Comparison of ENCODE assay signal across 8 mouse cellular contexts in the genomic region with DNA sequence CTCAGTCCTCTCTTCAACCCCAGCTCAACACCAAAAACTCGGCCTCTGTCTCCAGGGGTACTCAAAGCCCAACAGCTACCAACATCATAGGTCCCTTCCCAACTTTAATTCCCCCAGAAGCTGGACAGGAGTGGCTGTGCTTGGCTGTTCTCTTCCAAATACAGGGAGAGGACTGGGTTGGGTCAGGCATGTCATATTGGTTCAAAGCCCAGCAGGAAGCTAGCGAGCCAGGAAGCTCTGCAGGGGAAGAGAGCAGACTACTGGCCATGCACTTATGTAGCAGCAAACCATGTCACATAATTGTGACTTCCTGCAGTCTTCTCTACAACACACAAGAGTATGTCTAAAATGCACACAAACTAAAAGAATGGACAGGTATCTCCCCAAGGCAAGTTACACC. TPM values are rescaled to one million over a fixed set of nuclear protein-coding genes. Genes with fewer than 3 reads are reported as not detected.
A peak's percentile ranks its signal among the peaks of the same experiment; 100 is the strongest.
DNase-seq lines count a peak whose midpoint lies in the region; ATAC-seq and TF ChIP-seq lines count a peak whose summit lies in the region.

No protein-coding gene starts in this region.

- H3K27ac ChIP-seq in kidney, adult 2 months (ENCODE audit: insufficient read depth, low read depth, low read length), result peak overlapping the region; percentile 82
- no peak overlapping the region for H3K27ac ChIP-seq in kidney, embryonic 16.5 days (ENCODE audit: low read length)
- peak overlapping the region; percentile 44; the same call in 1 of the 2 replicates for H3K27ac ChIP-seq in spleen, adult 2 months (ENCODE audit: insufficient read depth, low read length)
- H3K27ac ChIP-seq in macrophage, result peak overlapping the region; percentile 75
- no peak overlapping the region for H3K27ac ChIP-seq in midbrain, embryonic 15.5 days

- no peak overlapping the region for H3K4me3 ChIP-seq in kidney, adult 2 months (ENCODE audit: insufficient read depth, low read depth, low read length)
- no peak overlapping the region for H3K4me3 ChIP-seq in kidney, embryonic 16.5 days (ENCODE audit: low read length)
- H3K4me3 ChIP-seq in spleen, adult 2 months (ENCODE audit: extremely low read depth, insufficient read depth, insufficient read length), result no peak overlapping the region
- no peak overlapping the region for H3K4me3 ChIP-seq in macrophage (ENCODE audit: inconsistent target)
- no peak overlapping the region for H3K4me3 ChIP-seq in midbrain, embryonic 15.5 days

- no peak for TF ChIP-seq POLR2A in kidney, adult 2 months (IDR thresholded peaks at IDR 0.05; ENCODE audit: low read depth, low read length)
- no peak for TF ChIP-seq POLR2A in spleen, adult 2 months (IDR thresholded peaks at IDR 0.05; ENCODE audit: low read depth, low read length)

- WGBS in kidney, adult 2 months, result 62% methylated on average over 2 of the region's 2 CpGs
- WGBS in kidney, embryonic 16.5 days, result 84% methylated on average over 2 of the region's 2 CpGs
- 68% methylated on average over 2 of the region's 2 CpGs for WGBS in spleen, adult 2 months
- WGBS in macrophage (ENCODE audit: missing documents), result 100% methylated on average over 2 of the region's 2 CpGs
- WGBS in midbrain, embryonic 15.5 days, result 82% methylated on average over 2 of the region's 2 CpGs

- H3K4me2 ChIP-seq in kidney, embryonic 16.5 days (replicated peaks; ENCODE audit: low read depth, low read length), result no peak overlapping the region
- H3K4me2 ChIP-seq in midbrain, embryonic 15.5 days, result no peak overlapping the region

- H3K4me1 ChIP-seq in kidney, adult 2 months (ENCODE audit: control insufficient read depth, insufficient read depth, low read length), result peaks cover 74% of the 10 kb centered on the region
- peaks cover 45% of the 10 kb centered on the region for H3K4me1 ChIP-seq in kidney, embryonic 16.5 days (ENCODE audit: insufficient read depth, low read length)
- H3K4me1 ChIP-seq in spleen, adult 2 months (ENCODE audit: control insufficient read depth, insufficient read depth, insufficient read length), result peaks cover 48% of the 10 kb centered on the region; the same call in 1 of the 2 replicates
- peaks cover 17% of the 10 kb centered on the region for H3K4me1 ChIP-seq in midbrain, embryonic 15.5 days

- no peaks in the 10 kb centered on the region for H3K36me3 ChIP-seq in kidney, adult 2 months (ENCODE audit: control insufficient read depth, insufficient read depth, low read length)
- no peaks in the 10 kb centered on the region for H3K36me3 ChIP-seq in kidney, embryonic 16.5 days (ENCODE audit: insufficient read depth, low read length)
- H3K36me3 ChIP-seq in spleen, adult 2 months (ENCODE audit: control insufficient read depth, insufficient read depth, low read length), result no peaks in the 10 kb centered on the region
- H3K36me3 ChIP-seq in macrophage (ENCODE audit: inconsistent target), result no peaks in the 10 kb centered on the region
- H3K36me3 ChIP-seq in midbrain, embryonic 15.5 days (replicated peaks), result no peaks in the 10 kb centered on the region

- H3K9ac ChIP-seq in kidney, embryonic 16.5 days (replicated peaks; ENCODE audit: low read length), result no peak overlapping the region
- H3K9ac ChIP-seq in midbrain, embryonic 15.5 days, result no peak overlapping the region

- no peak for ATAC-seq in kidney, embryonic 16.5 days (ENCODE audit: low FRiP score, low TSS enrichment)
- ATAC-seq in midbrain, embryonic 15.5 days (replicated peaks), result no peak

- 0 out of 2 replicates have a peak, but pooled peaks have one; percentile 19 for TF ChIP-seq CTCF in kidney, adult 2 months (conservative IDR thresholded peaks at IDR 0.05; ENCODE audit: insufficient read depth, insufficient read length, low read depth, low read length)
- no peak for TF ChIP-seq CTCF in spleen, adult 2 months (IDR thresholded peaks at IDR 0.05; ENCODE audit: extremely low read depth, insufficient read depth, insufficient read length, insufficient replicate concordance)

- no peaks in the 10 kb centered on the region for H3K27me3 ChIP-seq in kidney, adult 2 months (replicated peaks; ENCODE audit: control insufficient read depth, insufficient read depth, low read length)
- H3K27me3 ChIP-seq in kidney, embryonic 16.5 days (ENCODE audit: insufficient read depth, low read length), result no peaks in the 10 kb centered on the region
- H3K27me3 ChIP-seq in spleen, adult 2 months (ENCODE audit: control insufficient read depth, insufficient read depth, low read length), result no peaks in the 10 kb centered on the region
- no peaks in the 10 kb centered on the region for H3K27me3 ChIP-seq in midbrain, embryonic 15.5 days (replicated peaks)

- no peaks in the 10 kb centered on the region for H3K9me3 ChIP-seq in kidney, embryonic 16.5 days (ENCODE audit: low read length)
- no peaks in the 10 kb centered on the region for H3K9me3 ChIP-seq in midbrain, embryonic 15.5 days

- peaks cover 100% of the 10 kb centered on the region for H3K79me2 ChIP-seq in macrophage (ENCODE audit: inconsistent target)

- peak; percentile 14 to 20 for DNase-seq in cerebellum, postnatal 14 days
- DNase-seq in cerebellum, adult 9-10 months, result no peak
- DNase-seq in kidney, adult 2 months, result peak; percentile 59
- no peak for DNase-seq in spleen, adult 2 months (ENCODE audit: low read depth in 1 of 2, low spot score in 2 of 2)
- DNase-seq in spleen, postnatal 10 days (ENCODE audit: low spot score in 2 of 2), result no peak

RNA-seq across cellular contexts. Expression of gene Fam53b, which starts 11.6 kb away (rescaled TPM):
- 29.3 and 31.1 TPM in 2 replicates for polyA plus RNA-seq in kidney, adult 2 months (2012; rRNA removed)
- 22.5 and 23.3 TPM in 2 replicates for polyA plus RNA-seq in kidney, embryonic 16.5 days (2015; fragmentation: Nextera tagmentation; extraction: Ambion mirVana)
- 52.4 and 63.2 TPM in 2 replicates for polyA plus RNA-seq in spleen, adult 2 months (2012; rRNA removed)
- total RNA-seq in macrophage (2018; cell fraction: chromatin; rRNA removed), result 100 to 1,000 TPM in 13 of 26 experiments, 10 to 100 TPM in 13; 24.2 to 164 (median 103) TPM
- 10 to 100 TPM; 11.4 to 67.0 (median 51.9) TPM for total RNA-seq in macrophage (2018; cell fraction: cytosol; rRNA removed)
- total RNA-seq in macrophage (2018; cell fraction: nucleus; rRNA removed), result 100 to 1,000 TPM in 8 of 26 experiments, 10 to 100 TPM in 18; 21.6 to 149 (median 81.0) TPM
- polyA plus RNA-seq in macrophage (2018), result 28.5 to 45.3 TPM (median 29.8 TPM) in 3 replicates
- 15.4 and 15.7 TPM in 2 replicates for polyA plus RNA-seq in midbrain, embryonic 15.5 days (2015; fragmentation: Nextera tagmentation; extraction: Ambion mirVana)

RNA-seq across cellular contexts. Expression of gene Eef1akmt2, which starts 50.4 kb away (rescaled TPM):
- 7.7 and 13.0 TPM in 2 replicates for polyA plus RNA-seq in kidney, adult 2 months (2012; rRNA removed)
- polyA plus RNA-seq in kidney, embryonic 16.5 days (2015; fragmentation: Nextera tagmentation; extraction: Ambion mirVana), result 64.9 and 71.2 TPM in 2 replicates
- polyA plus RNA-seq in spleen, adult 2 months (2012; rRNA removed), result 3.3 and 4.6 TPM in 2 replicates
- total RNA-seq in macrophage (2018; cell fraction: chromatin; rRNA removed), result 10 to 100 TPM; 16.6 to 67.7 (median 39.8) TPM
- total RNA-seq in macrophage (2018; cell fraction: cytosol; rRNA removed), result 10 to 100 TPM in 25 of 26 experiments, 1 to 10 TPM in 1; 9.6 to 21.4 (median 15.7) TPM
- 10 to 100 TPM; 12.7 to 46.5 (median 25.2) TPM for total RNA-seq in macrophage (2018; cell fraction: nucleus; rRNA removed)
- polyA plus RNA-seq in macrophage (2018), result 15.2 to 18.8 TPM (median 17.1 TPM) in 3 replicates
- polyA plus RNA-seq in midbrain, embryonic 15.5 days (2015; fragmentation: Nextera tagmentation; extraction: Ambion mirVana), result 83.9 and 88.1 TPM in 2 replicates

RNA-seq across cellular contexts. Expression of gene Abraxas2, which starts 57.0 kb away (rescaled TPM):
- polyA plus RNA-seq in kidney, adult 2 months (2012; rRNA removed), result 15.7 and 17.9 TPM in 2 replicates
- 34.2 and 40.8 TPM in 2 replicates for polyA plus RNA-seq in kidney, embryonic 16.5 days (2015; fragmentation: Nextera tagmentation; extraction: Ambion mirVana)
- 7.1 and 7.2 TPM in 2 replicates for polyA plus RNA-seq in spleen, adult 2 months (2012; rRNA removed)
- total RNA-seq in macrophage (2018; cell fraction: chromatin; rRNA removed), result 100 to 1,000 TPM in 6 of 26 experiments, 10 to 100 TPM in 20; 38.2 to 126 (median 79.0) TPM
- total RNA-seq in macrophage (2018; cell fraction: cytosol; rRNA removed), result 10 to 100 TPM; 38.1 to 64.3 (median 54.7) TPM
- total RNA-seq in macrophage (2018; cell fraction: nucleus; rRNA removed), result 100 to 1,000 TPM in 1 of 26 experiments, 10 to 100 TPM in 25; 31.4 to 113 (median 66.4) TPM
- polyA plus RNA-seq in macrophage (2018), result 45.4 to 73.6 TPM (median 47.0 TPM) in 3 replicates
- polyA plus RNA-seq in midbrain, embryonic 15.5 days (2015; fragmentation: Nextera tagmentation; extraction: Ambion mirVana), result 36.1 and 38.7 TPM in 2 replicates

Comparison
In these comparisons a context has a peak if more than half of its experiments do, and no peak if none do; other contexts are left out.
1. DNase-seq: peak in cerebellum, postnatal 14 days (2 of 2) and kidney, adult 2 months (single experiment); none in cerebellum, adult 9-10 months (single experiment), spleen, adult 2 months (0 of 2) and spleen, postnatal 10 days (0 of 2).
2. H3K27ac ChIP-seq: peak in kidney, adult 2 months (single experiment), spleen, adult 2 months (single experiment) and macrophage (single experiment); none in kidney, embryonic 16.5 days (single experiment) and midbrain, embryonic 15.5 days (single experiment).